In the genomic region with DNA sequence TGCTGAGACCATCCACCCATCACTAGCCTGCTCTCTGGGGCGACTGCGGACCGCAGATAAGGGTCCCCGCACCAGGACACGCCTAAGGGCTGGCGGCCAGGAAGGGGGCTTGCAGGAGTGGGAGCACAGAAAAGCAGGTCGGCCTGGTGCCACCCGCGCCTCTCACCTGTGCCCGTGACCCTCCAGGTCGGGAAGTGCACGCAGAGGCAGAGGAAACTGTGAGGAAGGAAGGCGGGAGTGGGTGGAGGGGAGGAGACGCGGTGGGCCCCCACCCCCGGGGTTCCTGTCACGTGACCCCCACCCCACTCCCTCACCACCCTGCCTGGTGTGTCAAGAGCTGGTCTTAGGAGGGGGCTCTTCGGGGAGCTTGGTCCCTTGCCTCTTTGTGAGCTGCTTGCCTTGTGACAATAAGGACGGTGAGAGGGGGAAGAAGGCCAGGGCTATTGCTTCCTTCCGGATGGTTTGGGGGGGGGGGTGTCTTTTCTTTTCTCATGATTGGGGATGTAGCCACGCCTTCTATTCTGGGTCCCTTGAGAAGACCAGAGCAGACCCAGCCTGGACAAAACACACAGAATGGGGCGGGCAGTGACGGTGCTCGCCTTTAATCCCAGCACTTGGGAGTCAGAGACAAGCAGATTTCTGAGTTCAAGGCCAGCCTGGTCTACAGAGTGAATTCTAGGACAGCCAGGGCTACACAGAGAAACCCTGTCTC, we compare ENCODE assay signal across 8 mouse cellular contexts. TPM values are rescaled to one million over a fixed set of nuclear protein-coding genes. Genes with fewer than 3 reads are reported as not detected.
DNase-seq lines count a peak whose midpoint lies in the region; ATAC-seq and TF ChIP-seq lines count a peak whose summit lies in the region.

A gene (plus strand): TSS at position 84 of the 712 bp plus-strand sequence.
A gene (minus strand): TSS at position 206 of the 712 bp plus-strand sequence.

- intact Hi-C loops in left cerebral cortex, postnatal 36 days (cut with DNase I), result loop anchor here (5.0 kb wide), 1 partner anchor 75 kb away; no protein-coding TSS in a partner anchor

- H3K9me3 ChIP-seq in forebrain, embryonic 10.5 days, result no peaks in the 10 kb centered on the region
- H3K9me3 ChIP-seq in hindbrain, embryonic 14.5 days (ENCODE audit: control insufficient read depth, low read length), result no peaks in the 10 kb centered on the region
- no peaks in the 10 kb centered on the region for H3K9me3 ChIP-seq in liver, embryonic 12.5 days (replicated peaks)

- H3K4me2 ChIP-seq in hindbrain, embryonic 14.5 days (replicated peaks), result peak within 1 kb of the TSS; percentile 54
- H3K4me2 ChIP-seq in liver, embryonic 12.5 days, result peak within 1 kb of the TSS; percentile 95
- peak within 1 kb of the TSS; percentile 94 for H3K4me2 ChIP-seq in myocyte (ENCODE audit: low read depth)

- 38% methylated on average over 24 of the region's 24 CpGs for WGBS in forebrain, embryonic 10.5 days
- WGBS in hindbrain, embryonic 14.5 days, result 42% methylated on average over 24 of the region's 24 CpGs
- WGBS in liver, embryonic 12.5 days (ENCODE audit: insufficient replicate concordance), result 3% methylated on average over 24 of the region's 24 CpGs

- ATAC-seq in activated CD4-positive, CD25-positive, alpha-beta regulatory T cell, adult 4 months, result peak; percentile 30
- no peak for ATAC-seq in hindbrain, embryonic 14.5 days (ENCODE audit: low FRiP score)
- ATAC-seq in liver, embryonic 12.5 days, result peak; percentile 69

- peaks cover 81% of the 10 kb centered on the region for H3K27me3 ChIP-seq in forebrain, embryonic 10.5 days (ENCODE audit: poor library complexity, severe bottlenecking)
- H3K27me3 ChIP-seq in hindbrain, embryonic 14.5 days (ENCODE audit: control insufficient read depth, insufficient read depth, low read length), result peaks cover 38% of the 10 kb centered on the region
- H3K27me3 ChIP-seq in liver, embryonic 12.5 days (replicated peaks), result no peaks in the 10 kb centered on the region; the same call in none of the 2 replicates
- no peaks in the 10 kb centered on the region for H3K27me3 ChIP-seq in myocyte (ENCODE audit: control insufficient read depth, insufficient read depth, insufficient read length)

- H3K9ac ChIP-seq in hindbrain, embryonic 14.5 days, result peak within 1 kb of the TSS; percentile 24
- peak within 1 kb of the TSS; percentile 90 for H3K9ac ChIP-seq in liver, embryonic 12.5 days

- no peak for DNase-seq in forebrain, embryonic 10.5 days (ENCODE audit: extremely low spot score, low spot score)
- no peak for DNase-seq in hindbrain, embryonic 14.5 days (ENCODE audit: low spot score)
- DNase-seq in layer of hippocampus, adult 8-10 months (ENCODE audit: low spot score in 2 of 2), result no peak
- no peak for DNase-seq in left cerebral cortex, postnatal 36 days (ENCODE audit: low spot score in 2 of 2)
- DNase-seq in right cerebral cortex, postnatal 14 days, result no peak

- H3K36me3 ChIP-seq in forebrain, embryonic 10.5 days (replicated peaks), result 0 out of 2 replicates have a peak, but pooled peaks cover 2% of the 10 kb centered on the region
- no peaks in the 10 kb centered on the region for H3K36me3 ChIP-seq in hindbrain, embryonic 14.5 days (replicated peaks; ENCODE audit: control insufficient read depth, insufficient read depth)
- H3K36me3 ChIP-seq in liver, embryonic 12.5 days, result peaks cover 52% of the 10 kb centered on the region
- H3K36me3 ChIP-seq in myocyte (ENCODE audit: control insufficient read depth, insufficient read depth), result no peaks in the 10 kb centered on the region

- peaks cover 71% of the 10 kb centered on the region for H3K4me1 ChIP-seq in forebrain, embryonic 10.5 days
- H3K4me1 ChIP-seq in hindbrain, embryonic 14.5 days (replicated peaks; ENCODE audit: control insufficient read depth, insufficient read depth, low read length), result peaks cover 27% of the 10 kb centered on the region
- H3K4me1 ChIP-seq in liver, embryonic 12.5 days, result peaks cover 81% of the 10 kb centered on the region

- no peak for TF ChIP-seq POLR2A in myocyte (IDR thresholded peaks at IDR 0.05; ENCODE audit: insufficient read length, low read depth)

- no peak within 1 kb of the TSS for H3ac ChIP-seq in myocyte (ENCODE audit: control insufficient read depth, insufficient read length)

- peak within 1 kb of the TSS; percentile 84 for H3K27ac ChIP-seq in forebrain, embryonic 10.5 days
- peak within 1 kb of the TSS; percentile 12; the same call in 1 of the 2 replicates for H3K27ac ChIP-seq in hindbrain, embryonic 14.5 days
- peak within 1 kb of the TSS; percentile 100 for H3K27ac ChIP-seq in liver, embryonic 12.5 days

- no peaks in the 10 kb centered on the region for H3K79me2 ChIP-seq in myocyte (ENCODE audit: control insufficient read depth, insufficient read depth)

- H3K4me3 ChIP-seq in forebrain, embryonic 10.5 days, result peak within 1 kb of the TSS; percentile 55
- H3K4me3 ChIP-seq in hindbrain, embryonic 14.5 days (replicated peaks; ENCODE audit: low read length), result peak within 1 kb of the TSS; percentile 24
- H3K4me3 ChIP-seq in liver, embryonic 12.5 days, result peak within 1 kb of the TSS; percentile 92
- peak within 1 kb of the TSS; percentile 59 for H3K4me3 ChIP-seq in myocyte

TF ChIP-seq in myocyte, 11 proteins besides CTCF, POLR2A, EP300 and RAD21:
- TF ChIP-seq POLR2AphosphoS2 (IDR thresholded peaks at IDR 0.05; ENCODE audit: insufficient read length, low read depth) (no peak), E2F4 (IDR thresholded peaks at IDR 0.05; ENCODE audit: insufficient read depth) (no peak)

RNA-seq across cellular contexts. Expression of the first gene that starts in this region (rescaled TPM):
- polyA plus RNA-seq in activated CD4-positive, CD25-positive, alpha-beta regulatory T cell, adult 4 months (2017; shearing (Covaris generic)), result 10 to 100 TPM; 26.8 to 45.3 TPM
- 1.4 and 1.5 TPM in 2 replicates for polyA plus RNA-seq in forebrain, embryonic 10.5 days (2016; fragmentation: Nextera tagmentation; extraction: Ambion mirVana)
- 0.48 and 0.68 TPM in 2 replicates for polyA plus RNA-seq in hindbrain, embryonic 14.5 days (2014; fragmentation: Nextera tagmentation; extraction: Ambion mirVana)
- 19.8 and 21.6 TPM in 2 replicates for polyA plus RNA-seq in liver, embryonic 12.5 days (2016; fragmentation: Nextera tagmentation; extraction: Ambion mirVana)
- polyA plus RNA-seq in myocyte (2012; fragmentation: generic; extraction: Trizol), result 0.19 TPM
- total RNA-seq in layer of hippocampus, adult 8-10 months (2022), result 1 to 10 TPM in 2 of 4 experiments, under 1 TPM in 2; 0.52 to 1.5 (median 0.85) TPM
- total RNA-seq in left cerebral cortex, postnatal 36 days (2021), result under 1 TPM; 0.62 to 0.68 TPM

RNA-seq across cellular contexts. Expression of the second gene that starts in this region (rescaled TPM):
- 100 to 1,000 TPM in 1 of 2 experiments, 10 to 100 TPM in 1; 88.2 to 107 TPM for polyA plus RNA-seq in activated CD4-positive, CD25-positive, alpha-beta regulatory T cell, adult 4 months (2017; shearing (Covaris generic))
- 11.0 and 12.2 TPM in 2 replicates for polyA plus RNA-seq in forebrain, embryonic 10.5 days (2016; fragmentation: Nextera tagmentation; extraction: Ambion mirVana)
- 3.3 and 4.9 TPM in 2 replicates for polyA plus RNA-seq in hindbrain, embryonic 14.5 days (2014; fragmentation: Nextera tagmentation; extraction: Ambion mirVana)
- polyA plus RNA-seq in liver, embryonic 12.5 days (2016; fragmentation: Nextera tagmentation; extraction: Ambion mirVana), result 55.5 and 58.2 TPM in 2 replicates
- 51.9 TPM for polyA plus RNA-seq in myocyte (2012; fragmentation: generic; extraction: Trizol)
- total RNA-seq in layer of hippocampus, adult 8-10 months (2022), result 10 to 100 TPM; 11.6 to 27.6 (median 16.2) TPM
- 1 to 10 TPM; 4.5 to 8.9 TPM for total RNA-seq in left cerebral cortex, postnatal 36 days (2021)

Comparison
In these comparisons a context has a peak if more than half of its experiments do, and no peak if none do; other contexts are left out.
1. H3K27ac ChIP-seq: peak in every context shown above with its lines; median percentile 100 in liver, embryonic 12.5 days; 84 in forebrain, embryonic 10.5 days; 12 in hindbrain, embryonic 14.5 days.
2. H3K4me3 ChIP-seq: peak in every context shown above with its lines; median percentile 92 in liver, embryonic 12.5 days; 59 in myocyte; 55 in forebrain, embryonic 10.5 days; 24 in hindbrain, embryonic 14.5 days.